Mouse (Mus musculus): ENCODE data around the gene Kank2.
A peak's percentile ranks its signal among the peaks of the same experiment; 100 is the strongest.

Gene Kank2

GRCm38 (mm10) chr9:21798345-21799009 lies at the start of gene Kank2:
Gene Kank2 (minus strand): TSS chr9:21798744.
- DNase-seq (ENCODE audit: low read depth) = peak; percentile 35

- DNase-seq (ENCODE audit: low read depth) = no peak
These were observed 49.4 kb upstream of the Kank2 start for GRCm38 (mm10) chr9:21847926-21848325.

- DNase-seq (ENCODE audit: low read depth) = no peak
These were observed 48.9 kb upstream of the Kank2 start for GRCm38 (mm10) chr9:21847425-21847824.

DNA sequence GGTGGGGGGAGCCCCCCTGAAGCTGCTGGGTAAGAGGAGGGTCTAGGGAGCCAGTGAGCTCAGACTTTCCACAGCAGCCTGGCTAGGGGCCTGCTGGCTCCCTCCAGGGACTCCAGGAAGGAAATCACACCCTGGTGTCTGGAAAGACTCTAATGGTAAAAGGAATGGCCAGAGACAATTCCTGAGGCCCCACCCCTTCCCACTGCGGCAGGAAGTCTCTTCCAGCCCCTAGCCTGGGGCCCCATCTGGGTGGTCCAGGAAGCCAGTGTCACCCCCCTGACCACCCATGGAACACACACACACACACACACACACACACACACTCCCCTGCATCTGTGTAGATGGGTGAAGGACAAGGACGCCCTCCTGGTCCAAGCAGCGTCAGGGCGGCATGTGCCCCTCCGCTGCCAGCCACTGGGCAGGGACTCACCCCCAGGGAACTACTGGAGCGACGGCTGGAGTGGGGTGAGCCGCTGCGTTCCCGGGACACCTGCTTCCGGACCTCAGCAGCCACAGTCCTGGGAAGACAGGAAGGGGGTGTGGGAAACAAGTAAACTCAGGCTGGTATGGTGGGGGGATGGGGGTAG lies 48.3 kb upstream of the Kank2 start:
- DNase-seq (ENCODE audit: low read depth) = no peak

GRCm38 (mm10) chr9:21845381-21846080 lies 47.0 kb upstream of the Kank2 start:
- DNase-seq (ENCODE audit: low read depth) = no peak

- DNase-seq (ENCODE audit: low read depth) = no peak
These were observed 44.5 kb upstream of the Kank2 start for GRCm38 (mm10) chr9:21843086-21843485.

GRCm38 (mm10) chr9:21842391-21842790 lies 43.8 kb upstream of the Kank2 start:
- no peak for DNase-seq (ENCODE audit: low read depth)

GRCm38 (mm10) chr9:21841340-21841739 lies 42.8 kb upstream of the Kank2 start:
- DNase-seq (ENCODE audit: low read depth) = no peak

DNA sequence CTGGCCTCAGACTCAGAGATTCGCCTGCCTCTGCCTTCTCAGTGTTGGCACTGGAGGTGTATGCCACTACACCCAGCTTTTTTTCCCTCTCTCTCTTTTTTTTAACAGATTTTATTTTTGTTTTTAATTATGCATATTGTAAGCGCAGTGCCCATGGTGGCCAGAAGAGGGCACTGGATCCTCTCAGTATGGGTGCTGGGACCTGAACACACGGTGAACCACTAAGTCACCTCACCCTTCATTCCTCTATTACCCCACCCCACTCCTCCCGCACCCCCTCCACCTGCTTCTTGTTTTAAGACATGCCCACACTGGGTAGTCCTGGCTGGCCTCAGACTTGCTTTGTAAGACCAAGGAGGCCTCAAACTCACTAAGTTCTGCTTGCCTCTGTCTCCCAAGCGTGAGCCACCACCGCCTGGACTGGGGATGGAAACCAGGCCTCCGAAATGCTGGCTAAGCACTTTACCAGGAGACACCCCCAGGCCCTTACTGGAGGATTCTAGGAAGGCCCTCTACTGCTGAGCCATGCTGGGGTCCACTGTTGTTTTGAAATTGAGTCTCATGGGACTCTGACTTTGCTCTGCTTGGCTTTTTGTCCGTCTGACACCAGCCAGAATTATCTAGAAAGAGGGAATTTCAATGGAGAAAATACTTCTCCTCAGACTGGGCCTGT lies 41.7 kb upstream of the Kank2 start:
- DNase-seq (ENCODE audit: low read depth) = peak; percentile 42

- no peak for DNase-seq (ENCODE audit: low read depth)
These were observed 39.1 kb upstream of the Kank2 start for GRCm38 (mm10) chr9:21837690-21838089.

- DNase-seq (ENCODE audit: low read depth) = no peak
These were observed 36.8 kb upstream of the Kank2 start, which contains the start of gene Angptl8 for GRCm38 (mm10) chr9:21835258-21835912. Gene Angptl8 (plus strand): TSS chr9:21835510.

- no peak for DNase-seq (ENCODE audit: low read depth)
These were observed 33.2 kb upstream of the Kank2 start for GRCm38 (mm10) chr9:21831558-21832240.

- DNase-seq (ENCODE audit: low read depth) = no peak
These were observed 32.4 kb upstream of the Kank2 start for GRCm38 (mm10) chr9:21830936-21831335.

DNA sequence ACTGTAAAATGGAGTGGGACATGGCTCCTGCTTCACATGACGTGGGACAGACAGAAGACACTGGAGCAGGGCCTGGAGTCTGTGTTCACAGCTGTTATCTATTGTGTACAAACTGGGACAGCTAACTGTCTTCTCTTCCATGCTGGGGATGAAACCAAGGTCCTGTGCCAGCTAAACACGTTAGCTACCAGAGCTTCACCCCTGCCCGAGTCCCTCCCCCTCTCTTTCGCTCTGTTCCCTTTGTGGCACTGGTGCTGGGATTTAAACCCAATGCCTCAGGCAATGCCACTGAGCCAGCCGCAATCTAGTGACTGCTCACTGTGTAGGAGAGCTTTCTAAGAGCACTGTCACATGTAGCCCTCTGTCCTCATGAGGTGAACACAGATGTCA lies 31.9 kb upstream of the Kank2 start:
- no peak for DNase-seq (ENCODE audit: low read depth)

- no peak for DNase-seq (ENCODE audit: low read depth)
These were observed 31.4 kb upstream of the Kank2 start for GRCm38 (mm10) chr9:21829834-21830460.

DNA sequence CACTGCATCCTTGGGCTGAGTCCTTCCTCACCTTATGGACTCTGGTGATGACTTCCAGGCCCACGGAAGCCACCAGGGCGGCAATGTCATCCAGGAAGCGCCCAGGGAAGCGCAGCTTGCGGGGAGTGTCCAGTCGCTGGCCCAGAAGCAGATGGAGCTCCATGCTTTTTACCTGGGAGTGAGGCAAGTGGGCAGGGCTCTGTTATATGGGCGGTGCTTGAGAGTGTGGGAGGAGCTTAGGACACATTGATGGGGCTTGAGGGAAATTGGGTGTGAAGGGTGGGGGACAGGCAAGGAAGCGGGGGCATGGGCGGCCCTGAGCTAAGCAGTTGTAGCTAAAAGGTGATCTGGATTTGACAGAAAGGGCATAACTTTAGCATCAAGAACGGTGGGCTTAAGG lies 25.8 kb upstream of the Kank2 start:
- DNase-seq (ENCODE audit: low read depth) = no peak

- DNase-seq (ENCODE audit: low read depth) = no peak
These were observed 25.4 kb upstream of the Kank2 start for GRCm38 (mm10) chr9:21823957-21824356.

DNA sequence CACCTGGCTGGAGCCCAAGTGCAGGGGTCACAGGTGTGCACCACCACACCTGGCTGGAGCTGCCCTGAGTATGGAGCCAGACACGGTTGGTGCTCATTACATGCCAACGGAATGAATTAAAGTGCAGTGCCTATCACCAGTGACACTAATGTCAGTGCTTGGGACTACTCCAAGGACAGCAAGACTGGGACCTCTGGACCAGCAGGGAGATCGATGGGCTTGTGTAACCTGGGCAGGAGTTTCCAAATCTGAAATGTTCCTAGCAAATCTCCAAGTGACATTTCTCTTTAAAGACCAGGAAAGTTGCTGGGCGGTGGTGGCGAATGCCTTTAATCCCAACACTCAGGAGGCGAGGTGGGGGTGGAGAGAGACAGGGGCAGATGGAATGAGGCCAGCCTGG lies 24.1 kb upstream of the Kank2 start:
- DNase-seq (ENCODE audit: low read depth) = no peak

GRCm38 (mm10) chr9:21820183-21820582 lies 21.6 kb upstream of the Kank2 start:
- no peak for DNase-seq (ENCODE audit: low read depth)

GRCm38 (mm10) chr9:21819181-21819729 lies 20.7 kb upstream of the Kank2 start:
- no peak for DNase-seq (ENCODE audit: low read depth)

DNA sequence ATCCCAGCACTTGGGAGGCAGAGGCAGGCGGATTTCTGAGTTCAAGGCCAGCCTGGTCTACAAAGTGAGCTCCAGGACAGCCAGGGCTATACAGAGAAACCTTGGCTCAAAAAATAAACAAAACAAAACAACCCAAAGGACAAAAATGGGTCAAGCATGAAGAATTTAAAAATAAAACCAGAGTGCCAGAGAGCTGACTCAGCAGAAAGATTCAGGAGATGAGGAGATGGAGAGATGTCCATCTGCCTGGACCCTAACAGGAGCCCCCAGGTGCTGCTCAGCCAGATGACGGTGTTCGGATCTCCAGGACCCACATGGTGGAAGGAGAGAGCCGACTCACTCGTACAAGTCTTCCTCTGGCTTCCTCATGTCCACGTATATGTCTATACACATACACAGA lies 20.0 kb upstream of the Kank2 start:
- no peak for DNase-seq (ENCODE audit: low read depth)

Data from c-Kit-positive CD71-negative TER-119-negative erythroid progenitor cells, embryonic 14.5 days (primary cell).